Mouse (Mus musculus): ENCODE results near the gene Hs6st1.
"Not testable (repeated sequence)": the region's sequence is repeated elsewhere in the genome, so short reads cannot be mapped to it uniquely, and the experiment has no call there.

Gene Hs6st1

GRCm38 (mm10) chr1:36068076-36068475 lies at the start of gene Hs6st1:
TSS of gene Hs6st1 (plus strand) at chr1:36068400.
- DNase-seq, result peak; percentile 96

- DNase-seq, result no peak
Measured at GRCm38 (mm10) chr1:36018617-36019016, 49.6 kb upstream of the Hs6st1 start.

GRCm38 (mm10) chr1:36019161-36019560 lies 49.0 kb upstream of the Hs6st1 start:
- no peak for DNase-seq

DNA sequence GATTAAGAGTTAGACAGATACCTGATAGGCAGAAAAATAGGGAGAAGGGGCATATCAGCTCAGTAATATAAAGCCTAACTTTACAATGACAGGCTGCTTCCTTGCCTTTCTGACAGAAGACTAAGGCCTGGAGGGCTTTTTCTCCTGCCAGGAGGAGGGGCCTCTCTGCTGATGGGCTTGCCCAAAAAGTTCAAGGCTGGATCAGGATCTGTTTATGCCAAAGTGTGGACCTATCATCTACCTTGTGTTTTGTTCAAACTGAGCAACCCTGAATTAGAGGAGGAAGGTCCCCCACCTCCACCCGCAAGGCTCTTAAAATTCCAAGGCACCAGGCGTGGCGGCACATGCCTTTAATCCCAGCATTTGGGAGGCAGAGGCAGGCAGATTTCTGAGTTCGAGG lies 47.9 kb upstream of the Hs6st1 start:
- no peak for DNase-seq

DNA sequence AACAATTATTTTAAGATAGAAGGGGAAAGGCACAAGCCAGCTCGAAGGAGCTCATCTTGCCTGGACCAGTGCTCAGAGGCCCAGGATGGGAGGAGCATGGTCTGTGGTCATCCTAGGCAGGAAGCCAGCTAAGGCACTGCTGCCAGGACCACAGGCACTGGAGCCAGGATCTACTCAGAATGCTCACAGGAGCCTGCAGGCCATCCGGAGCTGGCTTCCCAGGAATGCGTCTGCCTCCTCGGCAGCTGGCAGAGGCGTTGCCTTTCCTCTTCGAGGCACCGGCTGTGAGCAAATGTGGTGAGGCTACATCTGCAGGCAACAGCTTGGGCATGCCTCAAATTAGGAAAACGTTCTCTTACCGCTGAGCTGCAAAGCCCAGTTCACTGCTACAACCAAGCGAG lies 37.8 kb upstream of the Hs6st1 start:
- peak; percentile 95 for DNase-seq

GRCm38 (mm10) chr1:36038769-36039168 lies 29.4 kb upstream of the Hs6st1 start:
- no peak for DNase-seq

GRCm38 (mm10) chr1:36042072-36042471 lies 26.1 kb upstream of the Hs6st1 start:
- no peak for DNase-seq

DNA sequence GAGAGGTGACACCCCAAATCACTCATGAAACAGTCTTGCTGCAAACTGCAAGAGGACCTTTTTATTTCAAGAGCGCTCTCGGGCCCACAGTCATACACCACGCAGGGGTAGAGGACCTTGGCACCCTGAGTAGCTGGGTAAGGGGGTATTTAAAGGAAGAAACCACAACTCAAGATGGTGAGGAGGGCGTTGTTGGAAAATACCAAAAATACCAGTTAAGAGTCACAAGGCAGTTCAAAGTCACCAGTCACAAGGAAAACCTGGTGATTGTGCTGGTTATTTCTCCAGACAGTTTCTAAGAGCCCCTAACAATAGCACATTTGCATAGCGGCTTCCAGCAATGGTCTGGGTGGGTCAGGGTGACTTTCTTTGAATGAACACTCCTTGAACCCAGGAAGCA lies 24.4 kb upstream of the Hs6st1 start:
- not testable (repeated sequence) for DNase-seq

- no peak for DNase-seq
Measured at GRCm38 (mm10) chr1:36044288-36044687, 23.9 kb upstream of the Hs6st1 start.

GRCm38 (mm10) chr1:36052672-36053071 lies 15.5 kb upstream of the Hs6st1 start:
- DNase-seq, result no peak

- no peak for DNase-seq
Measured at GRCm38 (mm10) chr1:36053566-36053965, 14.6 kb upstream of the Hs6st1 start.

DNA sequence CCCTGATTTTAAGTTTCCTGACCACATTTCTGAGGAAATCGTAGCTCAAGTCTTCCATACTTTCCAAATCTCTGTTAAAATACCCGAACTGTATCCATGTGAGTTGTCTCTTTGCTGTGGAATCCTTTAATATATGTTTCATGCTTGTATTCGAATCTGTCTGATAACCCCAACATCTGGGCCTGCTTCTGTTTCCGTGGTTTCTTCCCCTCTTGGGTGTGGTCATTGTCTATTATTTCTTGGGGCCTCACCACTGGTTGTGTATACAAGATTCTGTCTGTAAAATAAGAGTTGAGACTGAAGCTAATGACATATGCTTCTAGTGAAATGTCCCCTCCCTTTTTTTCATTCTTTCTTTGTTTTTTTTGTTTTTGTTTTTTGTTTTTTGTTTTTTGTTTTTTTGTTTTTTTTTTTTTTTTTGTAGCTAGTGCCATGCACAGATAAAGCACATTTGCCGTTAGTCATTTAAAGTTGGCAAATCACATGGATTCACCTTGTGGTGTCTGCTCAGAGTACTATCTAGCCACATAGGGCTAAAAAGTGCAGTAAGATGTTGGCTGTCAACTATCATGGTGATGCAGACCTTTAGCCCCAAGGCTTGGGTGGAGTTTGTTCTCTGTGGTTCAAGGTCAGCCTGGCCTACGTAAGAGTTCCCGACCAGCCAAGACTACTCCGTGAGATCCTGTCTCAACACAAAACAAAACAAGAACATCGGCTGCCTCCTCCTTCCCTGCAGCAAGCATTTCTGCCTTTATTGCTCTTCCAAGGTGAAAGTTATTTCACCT lies 13.8 kb upstream of the Hs6st1 start:
- DNase-seq, result no peak

- DNase-seq, result no peak
Measured at GRCm38 (mm10) chr1:36054967-36055357, 13.2 kb upstream of the Hs6st1 start.

DNA sequence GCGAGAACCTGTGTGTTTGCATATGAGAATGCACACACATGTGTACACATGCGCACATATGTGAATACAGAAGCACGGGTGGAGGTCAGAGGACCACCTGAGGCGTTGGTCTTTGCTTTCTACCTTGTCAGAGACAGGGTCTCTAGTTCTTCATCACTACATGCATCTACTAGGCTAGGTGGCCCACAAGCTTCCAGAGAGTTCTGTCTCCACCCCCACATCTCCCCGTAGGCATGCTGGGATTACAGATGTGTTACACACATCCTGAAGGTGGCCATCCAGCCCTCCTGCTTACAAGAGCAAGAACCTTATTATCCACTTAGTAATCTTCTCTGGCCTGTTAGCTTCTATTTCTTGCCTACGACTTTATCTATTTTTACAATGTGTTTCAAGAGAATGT lies 8.8 kb upstream of the Hs6st1 start:
- DNase-seq, result no peak

DNA sequence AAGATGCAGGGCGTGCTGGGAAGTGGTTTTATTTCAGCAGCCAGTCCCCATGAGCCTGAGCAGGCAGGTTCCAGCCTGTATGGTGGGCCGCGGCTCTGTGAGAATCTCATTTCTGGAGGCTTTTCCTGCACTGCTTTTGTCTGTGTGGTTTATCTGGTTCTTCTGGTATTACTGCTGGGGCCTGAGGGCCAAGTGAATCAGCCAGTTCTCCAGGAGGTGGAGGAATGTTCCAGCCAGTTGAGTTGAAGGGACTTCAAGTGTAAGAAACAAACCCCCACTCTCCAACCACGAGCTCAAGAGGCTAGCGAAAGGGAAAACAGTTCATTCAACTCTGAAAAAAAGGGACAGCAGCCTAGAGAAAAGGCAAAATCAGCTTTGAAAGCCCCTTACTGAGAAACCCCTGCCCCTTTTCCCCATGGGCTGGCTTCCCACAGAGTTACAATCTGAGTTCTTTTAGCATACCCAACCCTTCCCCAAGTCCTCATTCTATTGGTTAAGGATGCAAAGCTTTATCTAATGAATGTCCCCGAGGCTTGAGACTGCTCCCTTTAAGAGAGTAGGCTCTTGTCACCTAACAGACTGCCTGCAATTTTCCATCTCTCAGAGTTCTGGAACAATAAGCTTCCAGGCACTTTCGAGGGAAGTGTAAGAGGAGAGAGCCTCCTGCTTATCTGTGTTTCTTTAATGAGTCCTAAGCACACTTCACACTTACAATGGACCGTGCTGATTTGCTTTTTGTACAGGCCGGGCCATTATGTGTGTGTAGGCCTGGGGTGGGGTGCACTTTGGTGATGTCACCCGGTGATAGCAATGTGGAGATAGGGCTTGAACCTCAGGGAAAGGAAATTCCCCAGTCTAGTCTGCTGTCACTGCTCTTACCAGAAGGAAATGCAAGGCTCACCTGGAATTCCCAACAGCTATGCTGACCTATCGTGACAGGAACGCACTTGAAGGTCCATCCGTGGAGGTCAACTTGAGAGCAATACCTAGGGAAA lies 7.9 kb upstream of the Hs6st1 start:
- DNase-seq, result no peak

GRCm38 (mm10) chr1:36061211-36061915 lies 6.8 kb upstream of the Hs6st1 start:
- no peak for DNase-seq

DNA sequence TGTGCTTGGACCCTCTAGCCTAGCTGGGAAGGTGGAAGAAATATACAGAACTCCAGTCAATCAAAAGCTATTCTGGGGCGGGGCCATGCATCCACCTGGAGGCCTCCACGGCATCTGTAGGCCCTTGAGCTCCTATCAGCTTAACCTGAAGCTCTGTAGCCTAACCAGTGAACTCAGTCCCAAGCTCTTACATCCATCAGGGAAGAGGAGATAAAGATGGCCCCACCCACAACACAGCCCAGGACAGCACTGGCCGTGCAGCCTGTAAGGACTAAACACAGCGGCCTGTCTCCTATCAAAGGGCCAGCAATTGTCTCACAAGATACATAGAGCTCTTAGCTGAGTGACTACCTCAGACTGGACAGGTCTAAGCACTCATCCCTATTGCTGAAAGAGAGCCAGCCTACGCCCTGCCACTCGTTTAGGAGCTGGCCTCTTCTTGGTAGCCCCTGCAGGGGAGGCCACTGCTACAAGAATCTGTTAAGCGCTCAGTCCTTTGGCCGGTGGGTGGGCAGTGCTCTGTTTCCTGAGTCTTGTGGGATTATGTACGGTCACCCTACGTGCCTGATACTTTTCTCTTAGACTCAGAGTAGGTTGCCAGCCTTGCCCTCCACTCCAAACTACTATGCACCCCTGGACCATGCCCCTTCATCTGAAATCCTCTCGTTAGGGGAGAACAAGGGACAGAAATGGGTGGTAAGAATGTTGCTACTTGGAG lies 6.0 kb upstream of the Hs6st1 start:
- DNase-seq, result no peak

DNA sequence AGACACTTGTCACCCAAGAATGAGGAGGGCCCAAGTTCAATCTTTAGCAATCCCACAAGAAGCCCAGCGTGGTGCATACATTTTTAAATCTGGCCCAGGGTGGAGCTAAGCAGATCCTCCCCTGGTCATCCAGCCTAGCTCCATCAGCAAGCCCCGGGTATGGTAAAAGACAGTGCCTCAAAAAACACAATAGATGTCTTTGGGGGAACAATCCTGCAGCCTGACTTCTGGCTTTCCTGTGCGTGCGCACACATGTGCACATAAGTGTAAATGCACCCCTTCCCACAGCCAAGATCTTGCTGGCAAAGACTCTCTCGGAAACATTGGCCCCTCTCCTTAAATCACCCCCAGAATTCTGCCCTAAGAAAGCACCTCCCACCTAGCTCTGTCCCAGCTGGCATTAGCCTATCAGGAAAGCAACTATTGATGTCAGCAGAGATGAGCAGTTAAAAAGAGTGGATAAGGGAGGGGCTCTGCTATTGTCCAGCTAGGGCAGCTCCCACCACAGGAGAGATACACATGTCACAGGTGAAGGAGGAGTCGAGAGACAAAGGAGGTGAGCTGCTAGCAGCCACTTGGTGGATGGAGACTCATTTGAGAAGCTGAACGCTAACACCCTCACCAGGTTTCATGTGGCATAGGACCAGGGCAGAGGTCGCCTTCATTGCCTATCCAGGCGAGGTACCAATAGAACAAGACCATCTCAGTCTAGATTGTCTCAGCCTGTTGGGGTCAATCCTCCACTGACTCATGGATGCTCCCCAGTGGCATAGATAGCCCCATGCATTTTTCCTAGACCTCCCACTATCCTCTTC lies 5.2 kb upstream of the Hs6st1 start:
- no peak for DNase-seq

DNA sequence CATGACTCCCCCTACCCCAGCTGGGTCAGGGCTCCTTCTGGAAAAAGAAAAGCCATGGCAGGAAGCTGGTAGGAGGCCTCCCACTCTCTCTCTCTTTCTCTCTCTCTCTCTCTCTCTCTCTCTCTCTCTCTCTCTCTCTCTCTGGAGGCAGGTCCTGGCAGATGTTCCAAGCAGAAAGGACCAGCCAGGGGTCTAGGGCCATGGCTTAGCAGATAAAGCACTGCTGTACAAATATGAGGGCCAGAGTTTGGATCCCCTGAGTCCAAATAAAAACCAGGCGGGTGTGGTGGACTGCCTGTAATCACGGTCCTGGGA lies 4.6 kb upstream of the Hs6st1 start:
- DNase-seq, result no peak

DNA sequence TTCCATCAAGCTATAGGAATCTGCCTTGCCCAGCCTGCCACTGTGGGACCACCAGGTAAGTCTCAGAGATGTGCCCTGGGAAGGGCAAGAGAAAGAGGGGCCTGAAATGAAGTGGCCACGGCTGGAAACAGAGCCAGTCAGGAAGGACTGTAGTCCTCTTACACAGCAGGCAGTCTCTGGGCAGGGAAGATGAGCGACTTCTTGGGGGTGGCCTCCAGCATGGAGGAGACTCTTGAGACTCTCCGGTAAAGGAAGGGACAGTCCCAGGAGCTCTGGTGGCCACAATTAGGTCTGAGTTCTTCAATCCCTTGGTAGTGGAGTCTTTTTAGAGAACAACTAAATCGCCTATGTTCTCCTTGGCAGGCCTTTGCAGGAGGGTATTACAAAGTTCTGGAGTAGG lies 4.0 kb upstream of the Hs6st1 start:
- DNase-seq, result peak; percentile 33

DNA sequence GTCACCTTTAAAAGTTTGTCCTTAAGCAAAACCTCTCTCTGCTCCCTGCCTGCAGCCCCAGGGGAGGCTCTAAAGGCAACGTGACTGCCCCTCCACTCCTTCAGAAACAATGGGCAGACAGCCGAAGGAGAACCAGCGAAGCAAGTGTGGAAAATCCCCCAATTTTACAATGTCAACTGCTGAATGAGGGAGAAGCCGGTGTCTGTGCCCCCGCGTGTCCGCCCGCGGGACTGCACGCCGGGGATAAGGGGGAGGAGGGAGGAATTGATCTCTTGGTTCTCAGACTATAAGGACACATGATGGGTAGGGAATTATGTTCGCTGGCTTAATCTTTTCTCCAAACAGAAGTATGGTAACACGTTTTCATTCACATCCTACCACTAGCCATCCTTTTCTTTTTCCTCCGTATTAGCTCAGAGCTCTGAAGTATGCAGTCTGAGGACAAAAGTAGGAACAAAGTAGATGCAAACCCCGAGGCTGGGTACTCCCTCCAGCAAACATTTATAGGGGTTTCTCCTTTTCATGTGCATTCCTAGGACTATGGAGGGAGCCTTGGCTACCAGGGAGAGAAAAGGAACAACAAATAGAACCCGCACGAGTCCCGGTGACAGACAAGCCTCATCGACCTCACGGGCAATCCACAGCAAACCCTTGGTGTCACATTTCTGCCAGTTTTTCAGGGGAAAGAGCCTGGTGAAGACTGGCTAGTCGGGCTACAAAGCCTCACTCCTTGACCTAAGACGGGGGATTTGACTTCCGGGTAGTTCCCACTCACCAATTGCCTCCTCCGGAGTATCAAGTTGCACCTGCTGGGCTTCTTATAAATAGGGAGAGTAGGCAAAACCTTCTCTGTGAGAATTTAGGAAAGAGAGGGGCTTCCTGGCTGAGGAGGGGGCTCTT lies 3.1 kb upstream of the Hs6st1 start:
- DNase-seq, result peak; percentile 93
